Mouse (Mus musculus): ENCODE data around the gene Ackr1.
"Not testable (repeated sequence)": the region's sequence is repeated elsewhere in the genome, so short reads cannot be mapped to it uniquely, and the experiment has no call there.

Ackr1 gene

GRCm38 (mm10) chr1:173348527-173348926 is 15.0 kb upstream of the Ackr1 start:
- DNase-seq, result no peak

GRCm38 (mm10) chr1:173345112-173345511 is 11.6 kb upstream of the Ackr1 start:
- DNase-seq, result no peak

GRCm38 (mm10) chr1:173343934-173344333 is 10.4 kb upstream of the Ackr1 start:
- no peak for DNase-seq

- no peak for DNase-seq
Observed at GRCm38 (mm10) chr1:173342425-173342824, 8.9 kb upstream of the Ackr1 start.

GRCm38 (mm10) chr1:173339543-173339942 is 6.0 kb upstream of the Ackr1 start:
- peak; percentile 68 for DNase-seq

DNA sequence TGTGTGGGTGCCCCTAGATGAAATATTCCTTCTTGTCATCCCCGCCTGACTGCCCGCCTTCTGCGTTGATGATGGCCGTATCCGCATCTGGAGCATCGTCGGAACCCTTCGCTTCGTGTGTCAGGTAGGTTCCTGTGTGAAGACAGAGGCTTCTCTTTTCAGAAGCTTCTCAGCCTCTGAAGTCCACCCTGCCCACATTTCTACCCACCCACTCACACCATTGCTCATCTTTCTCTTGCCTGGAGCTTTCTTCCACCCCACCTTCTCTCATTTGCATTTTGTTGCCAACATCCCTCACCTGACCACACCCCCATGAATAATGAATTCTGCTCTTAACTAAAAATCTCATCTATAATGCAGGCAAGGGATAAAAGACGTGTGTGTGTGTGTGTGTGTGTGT is 3.5 kb upstream of the Ackr1 start:
- no peak for DNase-seq

DNA sequence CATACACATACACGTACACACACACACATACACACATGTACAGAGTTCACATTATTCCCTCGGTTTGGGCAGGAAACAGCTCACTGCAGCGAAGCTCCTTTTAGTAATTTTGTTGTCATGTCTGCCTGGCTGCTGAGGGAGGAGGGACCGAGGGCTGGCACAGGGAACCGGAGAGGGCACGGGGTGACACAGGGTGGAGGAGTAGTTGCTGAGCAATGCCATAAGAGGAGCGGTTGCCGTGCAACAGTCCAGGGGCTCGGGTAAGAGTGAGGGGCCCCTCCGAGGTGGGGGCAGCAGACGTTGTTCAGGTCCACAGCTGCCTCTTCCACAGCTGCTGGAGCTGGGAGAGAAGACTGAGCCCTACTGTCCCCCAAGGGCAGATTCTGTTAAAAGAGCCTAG is 2.4 kb upstream of the Ackr1 start:
- no peak for DNase-seq

GRCm38 (mm10) chr1:173332418-173332817 is 1.1 kb downstream of the Ackr1 start:
- DNase-seq, result no peak

GRCm38 (mm10) chr1:173329743-173330142 is 3.8 kb downstream of the Ackr1 start:
- no peak for DNase-seq

DNA sequence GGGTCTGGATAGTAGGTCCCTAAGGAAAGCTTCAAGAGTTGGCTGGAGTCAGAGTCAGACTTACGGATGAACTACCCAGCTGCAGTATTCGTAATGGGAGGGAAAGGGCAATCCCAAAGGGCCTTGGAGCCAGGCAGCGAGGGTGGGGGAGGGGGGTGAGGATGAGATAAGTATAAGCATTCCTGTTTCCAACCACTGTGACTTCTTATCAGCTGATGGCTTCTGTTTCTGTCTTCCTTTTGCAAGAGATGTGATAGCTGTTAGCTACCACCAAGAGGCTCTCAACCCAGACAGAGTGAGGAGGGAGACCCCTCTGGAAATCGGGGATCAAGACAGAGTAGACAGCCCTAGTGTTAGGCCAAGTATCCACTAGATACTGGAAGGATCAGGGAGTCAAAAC is 4.4 kb downstream of the Ackr1 start:
- no peak for DNase-seq

DNA sequence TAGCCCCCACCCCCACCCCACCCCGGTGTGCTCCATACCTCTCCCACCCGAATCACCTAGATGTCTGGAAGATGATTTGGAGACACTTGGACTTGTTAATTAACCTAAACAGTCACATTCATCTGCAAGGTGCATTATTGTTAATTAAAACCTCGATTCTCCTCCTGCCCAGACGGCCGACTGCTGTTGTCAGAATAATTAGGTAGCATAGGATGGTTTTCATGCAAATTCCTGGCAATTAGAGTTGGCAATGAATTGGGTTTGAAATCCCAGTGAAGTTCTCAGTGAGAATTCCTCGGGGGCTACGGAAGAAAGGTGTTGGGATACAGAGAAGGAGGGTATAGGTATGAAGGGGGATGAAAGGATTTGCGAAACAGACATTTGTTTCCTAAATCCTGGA is 5.1 kb downstream of the Ackr1 start:
- DNase-seq, result no peak

DNA sequence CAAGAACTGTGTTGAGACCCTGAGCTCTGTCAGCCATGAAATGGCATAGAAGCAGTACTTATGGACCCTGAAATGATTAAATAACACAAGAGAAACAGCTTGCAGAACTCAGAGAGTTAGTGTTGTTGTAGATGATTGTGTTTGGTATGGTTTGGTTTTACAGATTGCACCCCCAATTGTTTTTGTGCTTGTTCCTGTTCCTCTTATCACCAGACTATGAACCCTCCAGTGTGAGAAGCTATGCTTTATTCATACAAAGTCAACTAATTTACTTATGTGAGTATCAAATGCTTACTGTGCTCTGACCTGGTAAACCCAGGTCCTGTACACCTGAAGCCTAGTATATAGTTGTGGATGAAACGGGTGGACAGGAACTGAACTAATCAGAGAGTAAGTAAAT is 7.0 kb downstream of the Ackr1 start:
- DNase-seq, result no peak

- DNase-seq, result no peak
Observed at GRCm38 (mm10) chr1:173325395-173325794, 8.2 kb downstream of the Ackr1 start.

DNA sequence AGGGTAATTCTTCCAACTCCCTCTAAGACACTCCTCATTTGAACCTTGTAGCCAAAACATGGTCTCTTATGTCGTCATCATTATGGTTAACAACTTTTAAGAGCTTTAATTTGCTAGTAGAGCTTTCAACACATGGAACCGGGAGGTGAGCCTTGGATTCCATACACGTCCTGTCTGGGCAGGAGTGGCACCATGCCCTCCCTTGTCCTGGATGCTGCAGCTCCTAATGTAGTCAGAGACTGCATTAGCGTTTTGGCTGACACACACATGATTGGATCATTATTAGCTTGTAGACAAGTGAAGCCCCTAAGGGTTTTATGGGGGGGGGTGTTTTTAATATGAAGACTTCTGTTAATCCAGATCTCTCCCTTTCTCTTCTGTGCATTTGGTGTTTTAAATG is 8.6 kb downstream of the Ackr1 start:
- DNase-seq, result no peak

GRCm38 (mm10) chr1:173323839-173324585 is 9.5 kb downstream of the Ackr1 start:
- peak; percentile 50 for DNase-seq

DNA sequence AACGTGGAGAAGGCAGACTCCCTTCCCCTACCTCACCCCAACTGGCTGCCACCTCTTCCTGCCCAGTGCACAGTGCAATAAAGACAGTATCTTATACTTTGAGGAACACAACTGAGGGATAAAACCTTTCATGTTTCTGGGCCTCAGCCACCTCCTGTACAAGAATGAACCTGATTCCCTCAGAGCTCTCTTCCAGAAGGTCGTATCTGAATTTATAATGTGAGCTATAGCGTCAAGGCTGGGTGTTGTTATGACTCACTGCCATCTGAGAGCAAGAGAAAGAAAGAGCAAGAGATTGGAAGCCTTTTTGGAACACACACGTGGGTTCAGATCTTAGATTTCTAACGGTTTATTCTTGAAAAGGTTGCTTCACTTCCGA is 11.3 kb downstream of the Ackr1 start:
- DNase-seq, result no peak

DNA sequence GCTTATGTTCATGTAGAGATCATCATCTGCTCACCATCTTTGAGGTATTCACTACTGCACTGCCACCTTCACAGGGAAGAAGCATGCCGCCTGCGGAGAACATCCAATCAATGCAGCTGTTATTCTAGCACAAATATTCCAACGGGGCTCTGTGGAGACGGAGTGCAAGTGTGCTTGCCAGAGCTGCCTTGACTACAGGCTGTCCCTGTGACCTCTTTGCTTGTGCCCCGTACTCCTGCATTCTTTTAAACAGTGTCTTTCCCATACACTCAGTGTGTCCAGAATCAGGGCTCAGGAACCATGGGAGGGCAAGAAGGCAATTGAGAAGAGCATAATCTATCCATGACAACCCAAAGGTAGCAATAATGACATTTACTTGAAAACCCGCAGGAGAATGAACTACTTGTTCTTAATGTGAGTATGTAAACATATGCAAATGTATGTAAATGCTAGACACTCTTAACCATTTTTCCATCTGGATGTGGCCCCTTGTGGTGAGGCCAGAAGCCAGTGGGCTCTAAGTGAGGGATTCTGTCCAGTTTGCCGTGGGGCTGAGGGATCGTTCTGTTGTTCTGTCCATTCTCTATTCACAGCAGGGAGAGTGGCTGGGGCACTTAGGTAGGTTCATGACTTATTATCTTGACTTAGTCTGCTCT is 11.8 kb downstream of the Ackr1 start:
- DNase-seq, result no peak

DNA sequence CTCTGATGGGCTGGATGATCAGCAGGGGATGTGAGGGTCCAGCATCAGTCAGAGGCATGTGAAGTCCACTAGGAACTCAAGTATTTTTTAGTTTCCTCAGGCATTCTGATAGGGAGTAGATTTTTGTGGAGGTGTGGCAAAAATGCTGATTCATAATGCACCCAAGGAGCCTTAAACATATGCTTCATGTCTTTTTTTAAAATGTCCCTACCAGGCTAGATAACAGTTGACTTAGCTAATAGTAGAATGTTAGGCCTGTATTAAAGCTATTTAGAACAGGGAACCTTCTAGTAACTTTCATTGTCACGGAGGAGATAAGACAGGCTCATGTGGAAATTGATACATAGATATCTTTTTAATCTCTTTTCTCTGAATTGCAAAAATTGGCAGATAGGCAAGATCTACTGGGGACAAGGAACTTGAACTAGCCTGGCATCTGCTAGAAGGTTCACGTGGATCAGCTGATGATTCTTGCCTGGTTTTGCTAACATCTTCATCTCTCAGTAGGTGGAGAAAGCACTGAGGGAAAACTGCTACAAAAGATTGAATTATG is 15.5 kb downstream of the Ackr1 start:
- DNase-seq, result no peak

DNA sequence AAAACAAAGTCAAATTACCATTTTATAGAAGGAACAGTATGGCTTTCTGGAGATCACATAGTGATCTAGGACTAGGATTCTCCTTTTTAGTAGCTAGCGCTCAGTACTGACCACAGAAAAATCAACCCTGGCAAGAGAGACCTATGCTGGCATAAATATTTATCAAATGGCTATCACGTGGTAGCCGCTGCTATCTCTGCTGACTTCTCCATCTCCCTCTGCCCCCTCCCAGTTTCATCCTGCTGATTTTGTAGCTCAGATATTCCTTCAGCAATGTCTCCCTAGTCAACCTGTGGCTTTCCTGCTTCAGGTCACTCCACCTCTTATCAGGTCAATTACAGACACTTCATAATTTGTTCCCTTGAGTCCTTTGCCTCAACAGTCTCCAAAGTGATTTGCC is 17.8 kb downstream of the Ackr1 start:
- DNase-seq, result no peak

DNA sequence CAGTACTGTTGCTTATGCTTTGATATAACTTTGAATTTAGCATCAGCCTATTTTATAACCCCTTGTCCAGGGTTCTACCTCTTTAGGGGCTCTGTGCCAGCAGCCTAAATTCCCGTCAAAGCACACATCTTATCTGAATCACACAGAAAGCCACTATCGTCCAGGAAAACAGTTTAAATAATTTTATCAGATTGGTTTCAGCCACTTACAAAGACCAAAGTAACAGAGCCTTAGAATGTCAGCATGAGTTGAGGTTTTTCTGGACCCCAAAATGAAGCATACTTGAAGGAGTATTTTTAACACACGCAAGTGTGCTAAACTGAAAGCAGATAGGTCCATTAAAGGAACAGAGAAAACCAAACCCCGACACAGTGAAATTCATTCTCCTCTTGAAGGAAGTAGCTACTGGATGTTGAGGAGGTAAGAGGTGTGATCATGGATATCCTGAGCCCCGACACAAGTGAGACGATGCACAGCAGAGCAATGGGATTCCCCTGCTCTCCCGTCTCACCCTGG is 20.0 kb downstream of the Ackr1 start:
- not testable (repeated sequence) for DNase-seq

- not testable (repeated sequence) for DNase-seq
Observed at GRCm38 (mm10) chr1:173302795-173303194, 30.8 kb downstream of the Ackr1 start.
